Comparison of ENCODE assay signal across 25 mouse cellular contexts in genomic region chr10:77454795-77455194, GRCm38 (mm10). TPM values are rescaled to one million over a fixed set of nuclear protein-coding genes. Genes with fewer than 3 reads are reported as not detected.
DNase-seq lines count a peak whose midpoint lies in the region; ATAC-seq and TF ChIP-seq lines count a peak whose summit lies in the region.
"Had no signal": no experiment of that assay in that cellular context is flagged by ENCODE, and none has a peak within 500 bp of the region (broad histone marks: within the 10 kb centered on the region; RNA-seq: fewer than 3 reads in every experiment).

No protein-coding gene starts in this region.

- no peak for DNase-seq in heart, embryonic 10.5 days (ENCODE audit: low spot score)
- no peak for DNase-seq in heart, adult 9 months (ENCODE audit: low spot score in 2 of 2)
- DNase-seq in heart, postnatal 14 days = no peak
- DNase-seq in lung, postnatal 10 days = peak; percentile 50
- DNase-seq in lung, postnatal 14 days = no peak
- DNase-seq in heart, postnatal 0 days (ENCODE audit: low spot score) = no peak
- DNase-seq in kidney, postnatal 4 days = no peak
- DNase-seq: adrenal gland, postnatal 36 days; B cell, adult 2 months; cerebellum, adult 2 months; gastrocnemius, postnatal 25 days; kidney, adult 9 months; kidney, postnatal 10 days; midbrain, embryonic 14.5 days; right cerebral cortex, postnatal 25 days; spleen, adult 18-20 months; thymus, postnatal 14 days had no signal

- H3K36me3 ChIP-seq in heart, embryonic 10.5 days = peaks cover 3% of the 10 kb centered on the region; the same call in 1 of the 2 replicates
- no peaks in the 10 kb centered on the region for H3K36me3 ChIP-seq in heart, embryonic 15.5 days
- H3K36me3 ChIP-seq in heart, postnatal 0 days (replicated peaks; ENCODE audit: control insufficient read depth, insufficient read depth, low read length) = no peaks in the 10 kb centered on the region
- H3K36me3 ChIP-seq: limb, embryonic 12.5 days had no signal

- H3K27me3 ChIP-seq in heart, embryonic 10.5 days (ENCODE audit: insufficient read depth, poor library complexity, severe bottlenecking) = no peaks in the 10 kb centered on the region
- no peaks in the 10 kb centered on the region for H3K27me3 ChIP-seq in heart, embryonic 15.5 days
- no peaks in the 10 kb centered on the region for H3K27me3 ChIP-seq in heart, postnatal 0 days (ENCODE audit: control insufficient read depth, insufficient read depth, low read length)
- H3K27me3 ChIP-seq: forebrain, embryonic 13.5 days had no signal

- intact Hi-C loops in heart, postnatal 14 days (cut with DNase I) = no loop called here

- no peak overlapping the region for H3K9ac ChIP-seq in heart, embryonic 15.5 days
- H3K9ac ChIP-seq in heart, postnatal 0 days (replicated peaks; ENCODE audit: low read depth, low read length) = no peak overlapping the region
- H3K9ac ChIP-seq: forebrain, embryonic 13.5 days; hindbrain, embryonic 14.5 days; limb, embryonic 12.5 days had no signal

- H3K9me3 ChIP-seq in heart, embryonic 10.5 days = no peaks in the 10 kb centered on the region
- H3K9me3 ChIP-seq in heart, embryonic 15.5 days (replicated peaks) = no peaks in the 10 kb centered on the region
- H3K9me3 ChIP-seq in heart, postnatal 0 days (replicated peaks; ENCODE audit: control insufficient read depth, low read length) = no peaks in the 10 kb centered on the region
- H3K9me3 ChIP-seq: forebrain, embryonic 13.5 days; limb, embryonic 12.5 days had no signal

- 41% methylated on average over 6 of the region's 6 CpGs for WGBS in heart, embryonic 10.5 days
- WGBS in heart, embryonic 15.5 days = 41% methylated on average over 6 of the region's 6 CpGs
- 41% methylated on average over 6 of the region's 6 CpGs for WGBS in heart, postnatal 0 days

- peaks cover 56% of the 10 kb centered on the region for H3K4me1 ChIP-seq in heart, embryonic 10.5 days
- peaks cover 38% of the 10 kb centered on the region for H3K4me1 ChIP-seq in heart, embryonic 15.5 days (replicated peaks)
- peaks cover 23% of the 10 kb centered on the region for H3K4me1 ChIP-seq in heart, postnatal 0 days (ENCODE audit: control insufficient read depth, insufficient read depth)
- H3K4me1 ChIP-seq: forebrain, embryonic 13.5 days had no signal

- no peak overlapping the region for H3K4me3 ChIP-seq in heart, embryonic 10.5 days
- H3K4me3 ChIP-seq in heart, embryonic 15.5 days = no peak overlapping the region
- no peak overlapping the region for H3K4me3 ChIP-seq in heart, postnatal 0 days (ENCODE audit: low read depth, low read length)
- H3K4me3 ChIP-seq: forebrain, embryonic 13.5 days; limb, embryonic 12.5 days had no signal

- ATAC-seq in heart, embryonic 15.5 days (replicated peaks; ENCODE audit: insufficient number of reproducible peaks, insufficient read depth, low FRiP score, low read depth) = no peak
- ATAC-seq in heart, postnatal 0 days (ENCODE audit: insufficient read depth, low read depth) = no peak
- ATAC-seq: activated CD4-positive, CD25-positive, alpha-beta regulatory T cell, adult 4 months; forebrain, embryonic 13.5 days; intestine, postnatal 0 days had no signal

- no peak for TF ChIP-seq CTCF in heart, postnatal 0 days (IDR thresholded peaks at IDR 0.05; ENCODE audit: low read depth)

- TF ChIP-seq EP300 in heart, postnatal 0 days (IDR thresholded peaks at IDR 0.05; ENCODE audit: low read depth) = no peak

- no peak overlapping the region for H3K4me2 ChIP-seq in heart, embryonic 15.5 days
- no peak overlapping the region for H3K4me2 ChIP-seq in heart, postnatal 0 days (ENCODE audit: low read depth, low read length)
- H3K4me2 ChIP-seq: forebrain, embryonic 13.5 days; hindbrain, embryonic 14.5 days; limb, embryonic 12.5 days; liver, embryonic 11.5 days had no signal

- peak overlapping the region; percentile 87 for H3K27ac ChIP-seq in heart, embryonic 10.5 days
- peak overlapping the region; percentile 92 for H3K27ac ChIP-seq in heart, embryonic 15.5 days
- H3K27ac ChIP-seq in heart, postnatal 0 days (ENCODE audit: low read depth) = peak overlapping the region; percentile 91
- H3K27ac ChIP-seq: forebrain, embryonic 13.5 days; hindbrain, embryonic 14.5 days; limb, embryonic 12.5 days; macrophage had no signal

RNA-seq across cellular contexts. Expression of gene Adarb1, which starts 36.7 kb away (rescaled TPM):
- polyA plus RNA-seq in heart, embryonic 10.5 days (2016; fragmentation: Nextera tagmentation; extraction: Ambion mirVana) = 9.2 and 9.9 TPM in 2 replicates
- polyA plus RNA-seq in heart, embryonic 15.5 days (2015; fragmentation: Nextera tagmentation; extraction: Ambion mirVana) = 14.0 and 14.8 TPM in 2 replicates
- total RNA-seq in heart, postnatal 14 days (2021) = 10 to 100 TPM; 22.9 to 25.9 TPM
- 23.7 and 26.9 TPM in 2 replicates for total RNA-seq in heart, postnatal 0 days (2014; rRNA removed; ENCODE audit: low replicate concordance)
- 7.8 and 8.5 TPM in 2 replicates for polyA plus RNA-seq in heart, postnatal 0 days (2015; fragmentation: Nextera tagmentation; extraction: Ambion mirVana)
